Mouse (Mus musculus) testis, adult 2 months (tissue): ENCODE data around the gene Lef1.

Experiments used
- CTCF ChIP-seq: fragments of 200-500 bp; IDR thresholded peaks from 2 replicates; pipeline ENCODE4 v1.5.1; 2012; ENCODE audit warnings: low read depth, mild to moderate bottlenecking, inconsistent platforms, low read length, moderate library complexity; ENCODE audit not compliant: control insufficient read depth, insufficient read depth, insufficient replicate concordance
- POLR2A ChIP-seq: fragments of 200-500 bp; IDR thresholded peaks from 2 replicates; pipeline ENCODE4 v1.6.1; 2012; ENCODE audit warnings: low read depth, mild to moderate bottlenecking, inconsistent platforms, low read length, moderate library complexity; ENCODE audit not compliant: control insufficient read depth

DNA sequence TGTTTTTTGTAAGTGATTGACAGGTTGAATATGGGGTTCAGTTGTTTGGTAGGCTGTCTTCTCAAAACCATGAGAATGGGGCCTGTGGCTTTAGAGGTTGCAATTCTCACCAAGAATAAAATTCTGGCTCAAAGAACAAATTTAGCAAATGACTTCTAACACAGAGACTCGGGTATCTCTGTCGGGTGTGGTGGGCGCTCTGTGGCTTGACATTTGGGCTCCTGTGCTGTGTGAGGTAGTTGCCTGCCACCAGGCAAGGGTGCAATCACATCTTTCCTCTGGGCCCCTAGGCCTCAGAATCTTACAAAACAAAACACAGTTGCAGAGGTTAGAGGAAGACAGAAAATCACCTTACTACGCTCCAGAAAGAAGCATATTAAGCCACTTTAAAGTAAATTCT, 43.6 kb downstream of the Lef1 start:
- TF ChIP-seq POLR2A, result no peak
- TF ChIP-seq CTCF, result no peak
